Mouse (Mus musculus) layer of hippocampus, adult 18-20 months (tissue): ENCODE measurements around the gene Spsb1. TPM values are rescaled to one million over a fixed set of nuclear protein-coding genes. Genes with fewer than 3 reads are reported as not detected.

Source experiments
- DNase-seq, 2 experiments: peaks; one replicate each; pipeline ENCODE4 v3.0.0; 2022; ENCODE audit warnings: low spot score in 2 of 2
- total RNA-seq, 2 experiments: library from RNA; stranded (reverse); gene quantifications; 2 replicates each; pipeline ENCODE4 v1.2.3; 2021

Spsb1 gene
- total RNA-seq, 2 experiments from 2014 or later = 27.2 to 36.3 TPM

DNA sequence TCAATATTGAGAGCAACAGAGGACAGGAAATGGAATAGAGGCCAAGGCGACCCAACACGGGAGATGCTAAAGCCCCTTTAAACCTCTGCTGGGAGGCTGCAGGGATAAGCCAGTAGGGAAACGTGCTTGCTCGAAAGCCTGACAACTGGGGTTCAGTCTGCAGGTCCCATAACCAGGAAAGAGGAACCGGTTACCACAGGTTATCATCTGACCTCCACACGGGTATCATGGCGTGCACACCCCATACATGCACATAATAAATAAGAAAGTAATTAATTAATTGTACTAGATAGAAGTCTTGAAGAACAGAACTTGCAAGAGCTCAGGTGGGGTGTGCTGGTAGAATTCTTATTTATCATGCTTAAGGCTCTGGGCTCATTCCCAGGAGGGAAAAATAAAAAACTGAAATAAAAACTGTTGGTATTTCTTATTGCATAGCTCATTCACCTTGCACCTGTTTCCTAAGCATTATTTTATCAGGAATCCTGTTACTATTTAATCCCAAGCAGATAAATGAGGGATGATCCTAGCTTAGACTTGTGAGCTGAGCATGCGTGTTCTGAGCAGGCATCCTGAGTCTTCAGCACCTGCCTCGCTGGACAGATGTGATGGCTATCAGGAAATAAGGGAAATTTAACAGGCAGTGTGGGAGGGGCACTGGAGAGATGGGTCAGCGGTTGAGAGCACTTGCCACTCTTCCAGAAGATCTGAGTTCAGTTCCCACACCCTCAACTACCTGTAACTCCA lies 32.0 kb upstream of the Spsb1 start:
- DNase-seq = no peak

DNA sequence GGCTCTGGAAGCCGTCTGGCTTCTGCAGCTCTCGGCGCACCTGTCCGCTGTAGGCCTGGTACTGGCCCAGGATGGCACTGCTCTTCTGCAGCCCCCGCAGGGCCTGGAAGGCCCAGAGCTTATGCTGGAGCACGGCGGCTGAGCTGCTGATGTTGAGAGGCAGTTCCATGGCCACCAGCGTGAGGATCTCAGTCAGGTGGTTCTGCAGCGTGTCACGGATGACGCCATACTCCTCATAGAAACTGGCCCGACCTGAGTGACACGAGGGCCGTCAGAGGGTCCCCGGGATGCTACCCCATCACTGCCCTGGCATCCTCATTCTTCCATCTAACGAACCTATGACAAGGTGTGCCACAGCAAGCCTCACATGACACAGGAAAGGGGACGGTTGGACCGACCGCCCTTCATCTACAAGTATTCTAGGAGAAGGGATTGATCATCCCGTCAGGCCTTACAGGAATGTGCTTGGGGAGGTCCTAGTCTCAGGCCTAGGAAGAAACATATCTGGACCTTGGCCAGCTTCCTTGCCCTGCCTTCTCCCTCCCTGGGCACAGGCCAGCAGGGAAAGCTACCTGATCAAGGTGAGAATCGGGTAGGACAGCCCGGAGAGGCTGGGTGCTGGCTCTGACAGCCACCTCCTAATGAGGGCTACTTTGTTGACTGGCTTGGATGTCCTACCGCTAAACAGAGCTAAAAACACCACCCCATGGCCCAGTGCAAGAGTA lies 29.2 kb upstream of the Spsb1 start:
- no peak for DNase-seq

DNA sequence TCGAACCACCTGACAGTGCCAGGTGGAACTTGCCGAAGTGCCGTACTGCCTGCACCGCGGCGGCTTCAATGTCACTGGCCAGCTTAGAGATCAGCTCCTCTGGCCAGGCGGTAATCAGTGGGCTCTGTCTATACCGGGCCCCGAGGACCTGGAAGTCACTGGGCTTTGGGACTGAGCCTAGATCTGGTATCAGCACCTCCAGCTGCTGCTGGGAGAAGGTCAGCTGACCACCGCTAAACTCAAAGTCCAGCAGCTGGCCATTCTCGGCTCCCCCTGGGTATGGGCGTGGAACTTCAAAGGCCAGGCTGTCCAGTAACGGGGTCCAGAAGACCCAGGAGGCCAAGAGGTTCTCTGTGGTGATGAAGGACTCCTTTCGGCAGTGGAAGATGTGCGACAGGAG lies 27.3 kb upstream of the Spsb1 start:
- DNase-seq = no peak

DNA sequence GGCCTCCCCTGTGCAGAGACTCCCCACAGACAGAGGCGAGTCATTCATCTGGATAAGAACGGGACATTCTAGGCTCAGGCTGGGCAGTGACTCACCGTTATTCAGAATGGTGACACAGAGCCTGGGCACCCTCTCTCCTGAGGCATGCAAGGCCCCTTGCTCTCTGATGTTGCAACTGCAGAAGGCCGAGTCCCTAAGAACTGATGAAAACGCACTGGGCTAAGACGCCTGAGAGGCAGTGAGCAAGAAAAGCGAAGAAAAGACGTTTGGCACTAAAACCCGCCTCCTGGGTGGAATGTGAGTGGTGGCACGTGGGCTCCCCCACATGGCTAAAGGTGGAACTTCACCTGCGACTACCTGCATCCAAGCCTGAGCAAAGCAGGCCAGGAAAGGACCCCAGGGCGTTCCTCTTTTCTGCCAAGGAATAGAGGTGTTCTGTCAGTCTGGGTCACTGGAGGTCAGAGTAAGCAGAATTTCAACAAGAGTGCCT lies 25.0 kb upstream of the Spsb1 start:
- DNase-seq = peak; percentile 74 to 94

DNA sequence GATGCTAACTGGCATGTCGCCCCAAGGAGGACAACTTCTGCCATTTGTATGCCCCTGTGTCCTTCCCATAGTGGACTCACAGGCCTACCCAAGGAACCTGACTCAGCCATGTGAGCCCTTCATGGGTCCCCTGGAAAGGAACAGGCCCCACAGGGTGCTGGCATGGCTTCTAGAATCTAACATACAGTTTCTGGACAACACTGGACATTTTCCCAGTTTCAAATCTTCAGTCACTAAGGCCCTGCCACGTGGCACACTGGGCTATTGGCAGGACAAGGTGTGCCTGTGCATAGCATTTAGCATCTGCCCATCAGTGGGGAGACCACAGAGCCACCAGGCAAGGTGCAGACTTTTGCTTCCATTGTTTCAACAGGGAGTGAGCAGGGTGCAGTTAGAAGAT lies 24.0 kb upstream of the Spsb1 start:
- DNase-seq = no peak

DNA sequence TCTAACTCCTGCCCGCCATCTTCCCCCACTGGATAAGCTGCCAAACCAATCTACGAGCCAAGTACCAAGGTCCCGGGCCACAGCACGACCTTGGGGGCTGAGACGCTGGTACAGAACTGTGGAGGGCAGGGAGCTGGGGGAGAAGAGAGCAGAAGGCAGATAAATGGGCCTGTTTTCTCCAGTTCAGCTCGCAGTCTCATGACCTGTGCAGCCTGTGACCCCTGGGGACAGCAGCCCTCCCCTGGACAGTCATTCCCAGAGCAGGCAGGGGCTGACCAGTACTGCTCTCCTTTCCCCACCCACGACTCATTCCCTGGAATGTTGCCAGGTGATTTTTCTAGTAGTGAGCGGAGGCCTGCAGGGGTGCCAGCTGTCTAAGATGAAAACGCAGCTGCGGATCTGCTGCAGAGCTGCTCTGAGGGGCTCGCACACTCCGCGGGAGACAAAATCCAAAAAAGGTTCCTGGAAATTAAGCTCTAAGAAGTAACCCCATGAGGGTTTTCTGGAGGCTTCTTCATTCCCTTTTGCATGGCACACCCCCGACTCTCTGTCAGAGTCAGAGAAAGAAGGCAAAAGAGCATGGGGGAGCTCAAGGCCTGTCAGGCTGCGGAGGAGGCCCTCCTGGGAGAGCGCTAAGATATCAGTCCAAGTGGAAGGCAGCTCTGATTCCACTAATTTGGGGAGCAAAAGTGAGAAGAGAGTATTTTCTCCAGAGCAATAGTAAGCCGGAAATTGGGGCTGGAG lies 23.1 kb upstream of the Spsb1 start:
- DNase-seq = no peak

DNA sequence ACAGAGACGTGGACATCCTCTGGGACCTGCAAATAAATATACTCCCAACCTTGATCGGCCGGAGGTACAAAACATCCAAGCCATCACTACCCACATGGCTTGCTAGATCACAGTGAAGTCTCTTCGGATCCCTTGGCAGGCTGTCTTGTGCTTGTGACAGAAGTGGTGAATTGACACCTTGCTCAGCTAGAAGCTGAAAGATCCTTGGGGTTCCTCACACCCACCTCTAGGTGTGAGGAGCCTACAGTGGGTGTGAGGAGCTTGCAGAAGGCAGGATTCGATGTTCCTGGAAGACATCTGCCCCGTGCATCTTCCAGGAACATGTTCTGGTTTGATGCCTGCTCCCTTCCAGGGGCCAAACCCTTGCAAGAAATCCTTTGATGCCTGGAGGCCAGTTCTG lies 22.3 kb upstream of the Spsb1 start:
- DNase-seq = no peak

DNA sequence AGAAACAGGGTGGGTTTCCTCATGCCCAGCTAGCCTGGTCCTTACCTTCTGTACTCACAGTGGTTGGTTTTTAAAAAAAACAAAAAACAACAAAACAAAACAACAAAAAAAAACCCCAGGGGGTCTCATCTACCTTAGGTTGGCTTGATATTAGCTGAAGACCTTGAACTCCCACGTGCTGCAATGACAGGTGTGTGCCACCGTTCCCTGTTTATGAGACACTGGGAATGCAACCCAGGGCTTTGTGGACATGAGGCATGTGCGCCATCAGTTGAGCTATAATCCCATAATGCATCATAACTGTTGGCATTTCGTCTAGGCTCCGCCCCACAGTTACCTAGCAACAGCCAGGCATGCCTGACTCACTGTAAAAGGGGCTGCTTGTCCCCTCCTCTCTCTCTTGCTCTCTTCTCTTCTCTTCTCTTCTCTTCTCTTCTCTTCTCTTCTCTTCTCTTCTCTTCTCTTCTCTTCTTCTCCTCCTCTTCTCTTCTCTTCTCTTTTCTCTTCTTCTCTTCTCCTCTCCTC lies 20.9 kb upstream of the Spsb1 start:
- DNase-seq = no peak

DNA sequence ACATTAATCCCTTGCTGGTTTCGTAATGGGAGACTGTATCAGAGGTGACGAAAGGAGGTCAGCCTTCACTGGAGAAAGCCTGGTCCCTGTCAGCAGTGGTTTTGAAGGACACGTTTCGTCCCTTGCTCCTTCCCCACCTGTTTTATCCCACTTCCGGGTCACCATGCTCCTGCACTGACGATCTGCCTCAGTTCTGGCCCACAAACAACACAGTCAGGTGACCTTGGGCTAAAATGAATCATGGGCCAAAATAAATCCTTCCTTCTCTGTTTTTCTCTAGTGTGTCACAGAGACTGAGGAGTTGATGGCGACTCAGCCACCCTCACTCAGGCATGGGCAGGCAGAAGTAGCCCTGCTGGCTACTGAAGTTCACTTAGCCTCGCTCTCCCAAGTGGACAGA lies 20.4 kb upstream of the Spsb1 start:
- DNase-seq = no peak

DNA sequence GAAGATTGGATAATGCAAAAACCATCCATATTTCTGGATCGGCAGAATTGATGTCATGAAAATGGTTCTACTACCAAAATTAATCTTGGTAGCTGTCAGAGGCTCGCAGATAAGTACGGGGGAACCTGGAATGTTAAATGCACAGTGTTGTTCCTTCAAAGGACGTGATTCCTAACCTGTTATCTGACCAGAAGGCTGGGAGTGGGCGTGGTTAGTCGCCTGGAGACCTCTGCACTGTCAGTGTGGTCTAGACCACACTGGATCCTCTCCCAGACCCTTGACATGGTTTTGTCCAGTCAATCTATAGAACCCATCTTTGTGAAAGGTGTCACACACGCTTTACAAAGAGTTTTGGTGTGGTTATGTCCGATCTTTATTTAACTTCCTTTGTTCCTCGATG lies 16.6 kb upstream of the Spsb1 start:
- DNase-seq = no peak

DNA sequence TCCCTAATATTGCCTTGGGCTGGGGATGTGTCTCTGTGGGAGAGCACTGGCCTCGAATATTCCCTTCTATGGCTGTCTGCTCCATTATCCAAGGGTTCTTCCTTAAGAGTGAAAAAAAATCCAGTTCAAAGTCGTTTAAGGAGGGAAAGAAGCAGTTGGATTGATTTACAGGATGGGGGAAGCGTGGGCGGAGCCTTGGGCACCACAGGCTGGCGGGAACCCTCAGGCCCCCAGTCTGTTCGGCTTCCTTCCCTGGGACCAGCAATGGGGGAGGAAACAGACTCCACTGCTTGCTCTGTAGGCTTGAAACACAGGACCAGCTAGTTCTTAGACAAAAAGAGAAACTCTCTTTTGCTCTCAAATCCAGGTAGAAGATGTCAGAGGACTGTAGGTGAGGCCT lies 13.7 kb upstream of the Spsb1 start:
- no peak for DNase-seq

DNA sequence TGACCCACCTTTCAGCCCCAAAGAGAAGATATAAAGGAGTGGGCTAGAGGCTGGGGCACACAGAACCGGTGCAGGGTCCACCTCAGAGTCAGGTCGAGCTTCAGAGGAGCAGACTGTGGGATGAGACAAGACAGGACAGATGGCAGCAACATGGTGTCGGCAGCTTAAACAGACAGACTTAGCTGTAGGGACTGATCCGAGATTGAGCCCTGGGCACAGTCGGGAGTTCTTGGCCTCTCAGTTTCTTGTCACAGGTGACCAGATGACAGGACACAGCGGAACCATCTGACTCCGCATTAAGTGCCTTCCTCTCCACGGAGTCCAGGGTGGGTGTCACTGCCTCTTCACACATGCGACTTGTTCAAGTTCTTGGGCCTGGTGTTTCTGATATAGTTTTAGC lies 12.1 kb upstream of the Spsb1 start:
- no peak for DNase-seq

DNA sequence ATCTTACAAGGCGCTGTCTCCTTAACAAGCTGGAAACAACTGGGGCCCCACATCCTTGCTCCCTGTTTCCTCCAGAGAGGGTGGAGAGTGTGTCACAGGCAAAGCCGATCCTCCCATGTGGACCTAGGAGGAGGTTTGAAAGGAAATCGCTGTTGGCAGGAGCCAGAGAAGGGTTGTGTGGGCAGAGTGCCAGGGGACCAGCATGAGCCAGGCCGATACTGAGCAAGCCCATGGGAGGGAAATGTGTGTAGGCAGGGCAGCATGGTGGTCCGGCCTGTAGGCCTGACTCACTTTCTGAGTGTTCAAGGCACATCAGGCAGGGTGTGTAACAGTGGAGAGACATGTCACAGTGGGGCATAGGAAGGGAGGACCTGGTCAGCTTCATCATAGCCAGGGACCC lies 11.4 kb upstream of the Spsb1 start:
- no peak for DNase-seq

DNA sequence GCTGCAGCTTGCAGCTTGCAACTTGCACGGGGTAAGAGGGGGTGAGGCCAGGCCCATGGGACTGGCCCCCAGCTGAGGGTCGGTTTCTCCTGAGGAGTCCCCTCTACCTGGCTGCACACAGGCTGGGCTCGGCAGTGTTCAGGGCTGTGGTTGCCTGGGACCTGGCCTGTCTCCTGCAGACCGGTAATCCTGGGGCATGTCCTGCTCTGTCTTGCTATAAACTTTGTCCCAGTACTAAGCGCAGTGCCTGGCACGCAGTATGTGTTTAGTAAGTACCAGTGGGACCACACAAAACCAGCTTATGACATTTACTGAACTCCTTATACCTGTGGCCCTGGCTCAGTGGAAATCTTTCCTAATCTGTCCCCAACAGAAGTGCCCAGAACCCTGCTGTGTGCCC lies 10.8 kb upstream of the Spsb1 start:
- no peak for DNase-seq

DNA sequence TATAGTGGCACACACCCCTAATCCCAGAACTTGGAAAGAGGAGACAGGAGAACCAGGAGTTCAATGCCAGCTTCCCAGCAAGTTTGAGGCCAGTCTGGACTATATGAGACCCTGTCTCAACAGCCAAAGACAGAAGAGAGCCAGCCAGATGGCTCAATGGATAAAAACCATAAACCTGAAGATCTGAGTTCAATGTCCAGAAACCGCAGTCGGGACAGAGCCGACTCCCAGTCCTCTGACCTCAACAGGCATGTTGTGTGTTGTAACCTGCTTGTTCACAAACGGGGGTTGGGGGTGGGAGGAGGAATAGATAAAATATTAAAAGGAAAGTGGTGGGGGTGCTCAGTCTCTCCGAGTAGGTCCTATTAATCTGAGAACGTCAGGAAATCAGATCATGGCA lies 10.4 kb upstream of the Spsb1 start:
- no peak for DNase-seq

DNA sequence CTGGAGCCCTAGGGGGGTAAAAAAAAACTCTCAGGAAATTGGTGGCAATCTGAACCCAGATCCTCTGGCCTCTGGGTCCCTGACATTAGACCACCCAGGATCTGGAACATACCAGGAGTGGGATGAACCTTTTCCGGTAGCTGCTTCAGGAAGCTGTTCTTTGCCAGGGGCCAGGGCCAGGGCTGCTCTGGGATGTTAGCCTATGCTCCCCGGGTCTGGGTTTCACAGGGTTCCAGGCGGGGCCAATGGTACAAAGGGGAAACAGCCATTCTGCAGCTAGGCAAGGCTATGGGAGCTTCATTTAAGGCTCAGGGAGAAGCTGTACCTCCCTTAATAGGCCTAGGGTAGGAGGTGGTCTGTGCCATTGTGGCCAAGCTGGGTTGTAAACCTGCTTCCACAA lies 9.9 kb upstream of the Spsb1 start:
- DNase-seq = no peak

DNA sequence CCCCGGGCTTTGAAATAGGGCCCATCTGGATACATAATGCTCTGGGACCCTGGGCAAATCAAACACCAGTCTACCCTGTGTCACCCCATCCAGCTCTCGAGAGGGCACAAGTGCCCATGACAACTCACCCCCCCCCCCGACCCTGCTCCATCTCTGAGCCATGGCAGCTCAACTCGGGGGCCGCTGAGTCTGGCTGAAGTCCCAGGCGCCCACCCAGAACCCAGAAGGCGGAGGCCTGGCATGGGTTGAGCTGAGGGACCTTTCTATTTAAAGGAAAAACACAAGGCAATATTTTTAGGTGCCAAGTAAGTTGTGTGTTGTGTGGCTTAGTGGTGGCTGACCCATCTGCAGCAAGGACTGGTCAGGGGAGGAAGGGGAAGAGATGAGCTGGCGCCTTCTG lies 9.4 kb upstream of the Spsb1 start:
- DNase-seq = no peak

DNA sequence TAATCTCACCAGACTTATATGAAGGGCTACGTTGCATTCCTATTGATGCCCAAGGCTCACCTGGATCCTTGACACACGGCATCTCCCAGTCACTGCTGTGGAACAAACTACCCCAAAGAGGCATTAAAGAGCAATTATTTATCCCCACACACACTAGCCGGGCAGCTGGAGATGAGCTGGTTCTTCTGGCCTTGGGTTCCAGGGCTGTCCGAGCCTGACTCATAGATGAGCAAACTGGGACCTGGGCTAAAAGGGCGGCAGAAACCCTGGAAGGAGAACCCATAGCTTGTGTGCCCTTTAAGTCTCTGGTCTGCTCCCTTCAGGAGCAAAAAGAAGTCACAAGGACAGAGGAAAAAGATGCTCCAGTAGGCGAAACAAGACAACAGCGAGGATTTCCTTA lies 5.5 kb upstream of the Spsb1 start:
- no peak for DNase-seq

DNA sequence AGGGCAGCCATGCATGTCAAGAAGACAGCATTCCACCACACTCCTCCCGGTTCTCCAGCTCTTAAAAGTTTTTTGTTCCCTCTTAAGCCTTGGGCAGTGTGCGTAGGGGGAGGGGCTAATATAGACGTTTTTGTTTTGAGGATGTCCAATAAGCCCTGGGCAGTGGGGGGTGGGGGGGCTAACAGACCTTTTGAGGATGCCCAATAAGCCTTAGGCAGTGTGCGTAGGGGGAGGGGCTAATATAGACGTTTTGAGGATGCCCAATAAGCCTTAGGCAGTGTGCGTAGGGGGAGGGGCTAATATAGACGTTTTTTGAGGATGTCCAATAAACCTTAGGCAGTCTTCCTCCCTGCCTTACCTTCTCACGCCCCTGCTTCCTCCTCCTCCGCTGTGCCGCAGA lies 5.0 kb upstream of the Spsb1 start:
- no peak for DNase-seq

DNA sequence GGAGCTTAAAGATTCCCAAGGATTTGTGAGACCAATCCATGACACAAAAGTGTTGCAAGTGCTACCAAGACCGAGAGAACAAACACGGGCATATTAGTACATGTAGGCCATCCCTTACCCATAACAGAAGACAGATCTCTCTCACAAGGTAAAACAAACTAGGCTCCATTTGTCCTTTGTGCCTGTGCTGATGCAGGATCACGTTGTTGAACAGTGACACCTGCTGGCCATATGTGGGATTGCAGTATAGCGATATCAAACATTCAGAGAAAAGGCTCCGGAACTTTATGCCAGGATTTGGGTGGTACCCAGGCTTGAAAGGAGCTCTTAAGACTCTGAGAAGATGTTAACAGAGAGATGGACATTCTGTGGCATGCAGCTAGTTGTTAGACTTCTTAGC lies 3.7 kb upstream of the Spsb1 start:
- peak; percentile 71 to 94 for DNase-seq

DNA sequence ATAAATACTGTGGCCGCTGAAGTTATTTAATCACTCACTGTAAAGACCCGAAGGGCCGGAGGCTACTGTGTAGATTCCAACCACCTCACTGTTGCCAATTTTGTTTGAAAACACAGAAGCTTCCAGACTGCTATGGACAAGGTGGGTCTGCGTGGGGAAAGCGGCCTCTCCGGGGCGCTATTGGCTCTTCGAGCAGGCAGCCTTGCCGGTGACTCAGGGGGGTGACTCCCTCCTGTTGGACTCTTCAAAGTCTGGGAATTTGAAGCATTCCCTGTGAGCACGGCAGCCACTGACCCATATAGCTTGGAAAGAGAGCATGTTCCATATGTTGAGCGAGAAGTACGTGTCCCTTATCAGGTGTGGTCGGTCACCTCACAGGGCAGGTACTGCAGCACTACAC lies 1.2 kb upstream of the Spsb1 start:
- DNase-seq = no peak

DNA sequence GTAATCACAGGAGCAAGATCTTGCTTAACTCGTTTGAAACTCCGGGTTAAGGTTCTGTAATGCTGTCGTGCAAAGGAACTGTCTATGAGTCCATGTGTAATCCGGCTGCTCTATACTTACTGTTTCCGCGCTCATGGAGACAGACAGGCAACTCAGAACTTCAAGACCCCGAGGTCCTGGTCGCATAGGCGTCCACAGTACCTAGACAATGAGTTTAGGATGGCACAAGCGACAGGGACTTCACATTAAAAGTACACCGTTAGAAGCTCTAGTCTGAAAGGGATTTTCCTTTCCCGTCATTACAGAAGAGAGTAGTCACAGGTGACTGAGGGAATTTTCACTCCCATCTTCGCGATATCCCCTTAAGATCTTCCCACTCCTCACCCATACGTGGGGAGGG lies 788 bp upstream of the Spsb1 start:
- DNase-seq = no peak
